Mouse (Mus musculus) kidney, embryonic 16.5 days (tissue): ENCODE results near the gene Nfkbie. TPM values are rescaled to one million over a fixed set of nuclear protein-coding genes. Genes with fewer than 3 reads are reported as not detected.
A peak's percentile ranks its signal among the peaks of the same experiment; 100 is the strongest.

Experiments used
- ATAC-seq: fragments of 200-750 bp; cut with Nextera tagmentation; 2 replicates; pipeline ENCODE4 v1.8.0; 2017; ENCODE audit warnings: moderate TSS enrichment; ENCODE audit not compliant: low FRiP score, low TSS enrichment
- H3K27ac ChIP-seq: fragments of 300-500 bp; sonication (generic); 2 replicates; pipeline ENCODE4 v1.5.1; 2014; ENCODE audit warnings: low read length
- H3K27me3 ChIP-seq: fragments of 300-500 bp; sonication (generic); 2 replicates; pipeline ENCODE4 v1.6.1; 2014; ENCODE audit warnings: low read length, control low read depth, mixed read lengths; ENCODE audit not compliant: insufficient read depth
- H3K36me3 ChIP-seq: fragments of 300-500 bp; sonication (generic); 2 replicates; pipeline ENCODE4 v1.6.1; 2014; ENCODE audit warnings: low read length, control low read depth, mixed read lengths; ENCODE audit not compliant: insufficient read depth
- H3K4me1 ChIP-seq: fragments of 300-500 bp; sonication (generic); 2 replicates; pipeline ENCODE4 v1.6.1; 2014; ENCODE audit warnings: low read length, control low read depth, mixed read lengths; ENCODE audit not compliant: insufficient read depth
- H3K4me2 ChIP-seq: fragments of 300-500 bp; sonication (generic); replicated peaks from 2 replicates; pipeline ENCODE4 v1.6.1; 2014; ENCODE audit warnings: low read depth, low read length
- H3K4me3 ChIP-seq: fragments of 300-500 bp; sonication (generic); 2 replicates; pipeline ENCODE4 v1.5.1; 2014; ENCODE audit warnings: mild to moderate bottlenecking, low read length
- H3K9ac ChIP-seq: fragments of 300-500 bp; sonication (generic); replicated peaks from 2 replicates; pipeline ENCODE4 v1.6.1; 2014; ENCODE audit warnings: low read length
- H3K9me3 ChIP-seq: fragments of 300-500 bp; sonication (generic); 2 replicates; pipeline ENCODE4 v1.6.1; 2016; ENCODE audit warnings: low read length, control low read depth
- WGBS: fragments of 180-500 bp; shearing (Covaris S2); extraction: QIAGEN DNeasy Blood & Tissue Kit; methylation state at CpG from one replicate; pipeline ENCODE4 v1.1.7; 2014; 5-methylcytosine and 5-hydroxymethylcytosine counted together
- polyA plus RNA-seq: library from polyadenylated mRNA; unstranded; fragments of >200 nt; fragmentation: Nextera tagmentation; extraction: Ambion mirVana; gene quantifications from 2 replicates; pipeline ENCODE4 v1.2.1, GENCODE M21; 2015

The Nfkbie gene
- polyA plus RNA-seq, 1 experiment from 2014 or later: 5.9 TPM

DNA sequence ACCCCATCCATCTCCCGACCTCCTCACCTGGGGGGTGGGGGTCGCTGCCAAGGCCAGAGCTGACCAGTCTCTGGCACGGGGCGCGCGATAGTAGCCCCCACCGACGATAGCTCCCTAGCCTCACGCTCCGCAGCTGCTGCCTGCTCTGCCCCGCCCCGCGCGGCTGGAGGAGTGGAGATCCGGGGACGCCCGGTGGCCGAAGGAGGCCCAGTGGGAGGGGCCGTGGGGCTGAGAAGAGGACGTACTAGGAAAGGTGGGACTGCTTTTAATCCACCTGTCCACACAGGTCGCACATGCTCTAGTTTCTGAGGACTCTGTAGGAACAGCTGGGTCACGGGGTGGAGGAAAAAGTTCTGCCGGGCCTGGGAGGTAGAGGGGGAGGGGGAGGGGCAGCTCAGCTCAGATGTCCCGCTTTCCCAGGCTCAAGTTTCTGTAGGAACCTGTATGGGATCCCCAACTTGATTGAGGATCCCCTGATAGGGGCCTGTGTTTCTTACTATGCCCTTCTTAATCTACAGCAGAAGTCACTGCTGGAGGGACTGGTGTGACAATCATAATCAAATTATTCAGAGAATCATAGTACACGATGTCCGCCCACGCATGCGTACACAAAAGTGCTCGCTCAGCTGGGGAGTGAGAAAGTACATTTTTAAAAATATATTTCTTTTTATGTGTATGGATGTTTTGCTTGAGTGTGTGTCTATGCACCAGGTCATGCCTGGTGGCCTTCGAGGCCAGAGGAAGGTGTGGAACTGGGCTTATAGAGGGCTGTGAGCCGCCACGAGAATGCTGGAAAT, 44.1 kb downstream of the Nfkbie start, which contains the start of gene Slc29a1:
Slc29a1 (minus strand) TSS at position 161 of the 797 bp plus-strand sequence.
- Histone ChIP-seq H3K27me3 (peaks cover 9% of the 10 kb centered on the region; the same call in 1 of the 2 replicates), H3K9ac (peak within 1 kb of the TSS; percentile 65), H3K9me3 (no peaks in the 10 kb centered on the region), H3K4me3 (peak within 1 kb of the TSS; percentile 44), H3K4me1 (peaks cover 53% of the 10 kb centered on the region), H3K36me3 (no peaks in the 10 kb centered on the region), H3K27ac (peak within 1 kb of the TSS; percentile 38; the same call in 1 of the 2 replicates), H3K4me2 (peak within 1 kb of the TSS; percentile 80)
- 16% methylated on average over 32 of the region's 32 CpGs for WGBS
- ATAC-seq: peak; percentile 29

DNA sequence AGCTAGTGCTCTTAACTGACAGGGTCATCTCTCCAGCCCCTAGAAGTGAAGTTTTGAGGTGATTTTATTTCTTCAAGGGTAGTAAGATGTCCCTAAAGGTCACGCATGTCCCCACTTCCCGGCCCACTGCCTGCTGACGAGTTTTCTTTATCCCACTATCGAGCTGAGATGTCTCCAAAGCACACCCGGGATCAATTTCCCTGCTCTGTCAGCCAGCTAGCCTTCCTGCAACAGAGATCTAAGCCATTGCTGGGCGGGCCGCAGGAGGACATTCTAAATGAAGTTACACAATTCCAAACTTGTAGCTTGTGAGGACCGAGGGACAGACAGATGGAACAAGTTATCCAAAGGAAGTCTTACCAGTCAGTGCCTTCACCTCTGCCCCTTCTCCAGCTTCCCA, 44.8 kb downstream of the Nfkbie start:
- H3K4me2 ChIP-seq: no peak overlapping the region

GRCm38 (mm10) chr17:45601325-45601724, 45.8 kb downstream of the Nfkbie start:
- no peaks in the 10 kb centered on the region for H3K36me3 ChIP-seq
- H3K27ac ChIP-seq: peak overlapping the region; percentile 61; the same call in 1 of the 2 replicates
- H3K4me2 ChIP-seq: peak overlapping the region; percentile 26; the same call in 1 of the 2 replicates
- no peaks in the 10 kb centered on the region for H3K9me3 ChIP-seq
- H3K4me1 ChIP-seq: peaks cover 38% of the 10 kb centered on the region
- 24% methylated on average over 22 of the region's 22 CpGs for WGBS
- peak overlapping the region; percentile 15 for H3K4me3 ChIP-seq
- peaks cover 9% of the 10 kb centered on the region; the same call in 1 of the 2 replicates for H3K27me3 ChIP-seq
- H3K9ac ChIP-seq: peak overlapping the region; percentile 48
- no peak for ATAC-seq

More for the DNA sequence above, 44.8 kb downstream of the Nfkbie start:
- Histone ChIP-seq H3K9ac (no peak overlapping the region), H3K9me3 (no peaks in the 10 kb centered on the region), H3K4me1 (peaks cover 48% of the 10 kb centered on the region), H3K27ac (no peak overlapping the region), H3K27me3 (peaks cover 9% of the 10 kb centered on the region; the same call in 1 of the 2 replicates), H3K36me3 (no peaks in the 10 kb centered on the region), H3K4me3 (no peak overlapping the region)
- no peak for ATAC-seq
- WGBS: 53% methylated on average over 8 of the region's 8 CpGs

GRCm38 (mm10) chr17:45601877-45602304, 46.4 kb downstream of the Nfkbie start, which contains the start of gene Mymx:
Mymx (minus strand) TSS chr17:45602102.
- Histone ChIP-seq H3K4me1 (peaks cover 32% of the 10 kb centered on the region), H3K9me3 (no peaks in the 10 kb centered on the region), H3K36me3 (no peaks in the 10 kb centered on the region), H3K4me2 (peak within 1 kb of the TSS; percentile 26; the same call in 1 of the 2 replicates), H3K9ac (peak within 1 kb of the TSS; percentile 48), H3K27me3 (peaks cover 9% of the 10 kb centered on the region; the same call in 1 of the 2 replicates), H3K27ac (peak within 1 kb of the TSS; percentile 61; the same call in 1 of the 2 replicates), H3K4me3 (peak within 1 kb of the TSS; percentile 15)
- WGBS: 45% methylated on average over 6 of the region's 6 CpGs
- ATAC-seq: peak; percentile 60

- Histone ChIP-seq H3K4me3 (no peak overlapping the region), H3K9me3 (no peaks in the 10 kb centered on the region), H3K4me1 (peaks cover 29% of the 10 kb centered on the region), H3K36me3 (no peaks in the 10 kb centered on the region), H3K9ac (no peak overlapping the region), H3K27me3 (peaks cover 9% of the 10 kb centered on the region; the same call in 1 of the 2 replicates), H3K27ac (no peak overlapping the region), H3K4me2 (no peak overlapping the region)
- no peak for ATAC-seq
- WGBS: 80% methylated on average over 3 of the region's 3 CpGs
Observed at GRCm38 (mm10) chr17:45602984-45603383, 47.5 kb downstream of the Nfkbie start.

- ATAC-seq: no peak
- WGBS: 80% methylated on average over 15 of the region's 15 CpGs
Observed at GRCm38 (mm10) chr17:45606992-45607879, 51.7 kb downstream of the Nfkbie start.

GRCm38 (mm10) chr17:45608396-45608795, 52.9 kb downstream of the Nfkbie start:
- no peak for ATAC-seq
- H3K27ac ChIP-seq: no peak overlapping the region
- H3K9me3 ChIP-seq: no peaks in the 10 kb centered on the region
- H3K4me2 ChIP-seq: no peak overlapping the region
- no peak overlapping the region for H3K9ac ChIP-seq
- H3K27me3 ChIP-seq: no peaks in the 10 kb centered on the region
- no peak overlapping the region for H3K4me3 ChIP-seq
- H3K36me3 ChIP-seq: no peaks in the 10 kb centered on the region
- no peaks in the 10 kb centered on the region for H3K4me1 ChIP-seq
- WGBS: 93% methylated on average over 4 of the region's 4 CpGs

More at GRCm38 (mm10) chr17:45606992-45607879, 51.7 kb downstream of the Nfkbie start:
- no peak overlapping the region for H3K4me2 ChIP-seq
- no peaks in the 10 kb centered on the region for H3K36me3 ChIP-seq
- H3K9me3 ChIP-seq: no peaks in the 10 kb centered on the region
- H3K27me3 ChIP-seq: no peaks in the 10 kb centered on the region; the same call in 1 of the 2 replicates
- H3K4me3 ChIP-seq: no peak overlapping the region
- no peak overlapping the region for H3K9ac ChIP-seq
- H3K27ac ChIP-seq: no peak overlapping the region
- 0 out of 2 replicates have a peak, but pooled peaks cover under 1% of the 10 kb centered on the region for H3K4me1 ChIP-seq

- Histone ChIP-seq H3K27me3 (no peaks in the 10 kb centered on the region), H3K4me1 (no peaks in the 10 kb centered on the region), H3K4me3 (no peak overlapping the region), H3K9me3 (no peaks in the 10 kb centered on the region), H3K9ac (no peak overlapping the region), H3K36me3 (no peaks in the 10 kb centered on the region), H3K4me2 (no peak overlapping the region; the same call in 1 of the 2 replicates), H3K27ac (0 out of 2 replicates have a peak overlapping the region, but pooled peaks have one; percentile 43)
- 43% methylated on average over 5 of the region's 5 CpGs for WGBS
- no peak; the same call in 1 of the 2 replicates for ATAC-seq
Observed at GRCm38 (mm10) chr17:45610144-45610866, 54.8 kb downstream of the Nfkbie start.

GRCm38 (mm10) chr17:45612008-45612407, 56.5 kb downstream of the Nfkbie start:
- Histone ChIP-seq H3K4me1 (no peaks in the 10 kb centered on the region), H3K27me3 (no peaks in the 10 kb centered on the region), H3K4me2 (no peak overlapping the region), H3K4me3 (no peak overlapping the region), H3K9ac (no peak overlapping the region), H3K27ac (no peak overlapping the region), H3K36me3 (no peaks in the 10 kb centered on the region), H3K9me3 (no peaks in the 10 kb centered on the region)
- no peak for ATAC-seq
- 75% methylated on average over 8 of the region's 8 CpGs for WGBS
